ENCODE assay signal across 7 mouse cellular contexts in the genomic region with DNA sequence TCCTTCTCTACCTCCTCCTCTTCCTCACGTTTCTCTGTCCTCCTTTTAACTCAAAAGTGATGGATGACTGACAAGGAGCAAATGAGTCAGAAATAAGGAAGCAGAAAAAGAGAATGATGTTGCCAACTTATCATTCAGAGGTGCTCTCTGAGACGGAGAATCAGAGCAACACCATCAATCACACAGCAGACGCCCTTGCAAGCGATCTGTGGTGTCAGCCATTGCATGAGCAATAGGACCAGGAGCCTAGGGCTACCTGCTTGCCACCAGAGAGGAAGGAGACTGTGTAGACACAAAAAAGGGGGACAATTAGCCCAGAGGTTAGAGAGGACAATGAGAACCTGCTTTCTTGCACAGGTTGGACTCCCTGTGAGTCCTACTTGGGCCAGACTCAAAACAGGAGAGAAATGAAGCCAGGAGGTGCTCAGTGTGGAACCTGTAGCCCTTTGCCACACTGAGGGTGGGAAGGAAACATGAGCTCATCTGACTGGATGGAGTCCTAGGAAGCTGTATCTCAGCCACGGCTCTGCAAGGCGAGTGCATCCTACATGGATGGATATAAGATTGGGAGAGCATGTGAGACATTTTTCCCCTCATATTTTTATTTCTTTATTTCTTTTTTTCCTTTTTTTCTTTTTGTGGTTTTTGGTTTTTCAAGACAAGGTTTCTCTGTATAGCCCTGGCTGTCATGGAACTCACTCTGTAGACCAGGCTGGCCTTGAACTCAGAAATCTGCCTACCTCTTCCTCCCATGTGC. TPM values are rescaled to one million over a fixed set of nuclear protein-coding genes. Genes with fewer than 3 reads are reported as not detected.
"Had no signal": no experiment of that assay in that cellular context is flagged by ENCODE, and none has a peak within 500 bp of the region (broad histone marks: within the 10 kb centered on the region; RNA-seq: fewer than 3 reads in every experiment).

No protein-coding gene starts in this region.

RNA-seq across cellular contexts. Expression of a gene that starts 16.5 kb away (rescaled TPM):
- polyA plus RNA-seq: embryonic facial prominence, embryonic 11.5 days; embryonic facial prominence, embryonic 14.5 days; erythroblast, embryonic 14.5 days; forebrain, embryonic 11.5 days; forebrain, embryonic 15.5 days; forebrain, postnatal 0 days; gonadal fat pad, adult 2 months had no signal
